Mouse (Mus musculus) cerebellum, adult 2 months (tissue): ENCODE data around the gene Max.

Experiments
- CTCF ChIP-seq: fragments of 200-500 bp; IDR thresholded peaks from 2 replicates; pipeline ENCODE4 v1.5.1; 2011; ENCODE audit warnings: low read depth, mild to moderate bottlenecking, control low read depth, low read length, moderate library complexity, borderline replicate concordance; ENCODE audit not compliant: insufficient read depth
- POLR2A ChIP-seq: fragments of 200-500 bp; IDR thresholded peaks from 2 replicates; pipeline ENCODE4 v1.6.1; 2011; ENCODE audit warnings: low read length, control low read depth, borderline replicate concordance; ENCODE audit not compliant: insufficient read depth

DNA sequence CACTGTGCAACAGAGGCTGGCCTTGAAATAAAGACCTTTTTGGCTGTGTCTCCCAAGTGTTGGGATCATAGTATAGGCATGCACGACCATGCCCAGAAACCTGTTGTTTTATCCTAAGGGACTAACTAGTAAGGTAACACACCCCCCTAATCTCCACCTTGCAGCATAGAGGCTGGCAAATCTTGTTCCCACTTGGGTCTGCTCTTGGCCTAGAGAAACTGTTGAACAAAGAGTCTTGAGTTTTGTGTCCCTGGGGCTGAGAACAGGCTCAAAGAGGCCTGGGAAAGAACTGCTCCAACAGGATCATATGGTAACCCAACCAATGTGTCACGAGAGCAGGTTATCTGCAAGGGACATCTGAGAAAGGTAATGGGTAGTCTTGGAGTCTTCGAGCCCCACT, 27.6 kb downstream of the Max start:
- no peak for TF ChIP-seq POLR2A
- no peak for TF ChIP-seq CTCF
